Mouse (Mus musculus) C2C12 (cell line): Measurements from ENCODE around the gene Syn3. TPM values are rescaled to one million over a fixed set of nuclear protein-coding genes. Genes with fewer than 3 reads are reported as not detected.

ENCODE experiments used
- H3K27me3 ChIP-seq: one replicate; pipeline ENCODE4 v1.6.1; 2011; ENCODE audit not compliant: control insufficient read depth, insufficient read depth, insufficient read length
- H3K36me3 ChIP-seq: one replicate; pipeline ENCODE4 v1.6.1; 2011; ENCODE audit not compliant: control insufficient read depth, insufficient read depth
- H3K4me3 ChIP-seq: one replicate; pipeline ENCODE4 v1.5.1; 2011; ENCODE audit warnings: mild to moderate bottlenecking, control low read depth; ENCODE audit not compliant: poor library complexity, insufficient read depth, severe bottlenecking
- H3K79me2 ChIP-seq: one replicate; pipeline ENCODE4 v1.6.1; 2011; ENCODE audit not compliant: control insufficient read depth, insufficient read depth
- H3K79me3 ChIP-seq: one replicate; pipeline ENCODE4 v1.6.1; 2011; ENCODE audit warnings: low read depth, control low read depth
- H3ac ChIP-seq: one replicate; pipeline ENCODE3; 2011; ENCODE audit warnings: low read depth; ENCODE audit not compliant: control insufficient read depth, insufficient read length
- CEBPB ChIP-seq: IDR thresholded peaks from one replicate; pipeline ENCODE4 v1.6.1; 2011; ENCODE audit warnings: low read depth, mild to moderate bottlenecking, control low read depth, moderate library complexity
- CTCF ChIP-seq: IDR thresholded peaks from one replicate; pipeline ENCODE4 v1.5.1; 2011; ENCODE audit not compliant: control insufficient read depth, insufficient read depth, insufficient read length
- FOSL1 ChIP-seq: IDR thresholded peaks from one replicate; pipeline ENCODE4 v1.8.0; 2011; ENCODE audit warnings: mild to moderate bottlenecking, low read length; ENCODE audit not compliant: poor library complexity, insufficient read depth, severe bottlenecking
- MAX ChIP-seq: IDR thresholded peaks from one replicate; pipeline ENCODE4 v1.6.1; 2011; ENCODE audit warnings: mild to moderate bottlenecking, control low read depth
- MYOD1 ChIP-seq: IDR thresholded peaks from one replicate; pipeline ENCODE4 v1.6.1; 2011; ENCODE audit warnings: low read depth; ENCODE audit not compliant: control insufficient read depth, insufficient read length
- MYOG ChIP-seq: IDR thresholded peaks from one replicate; pipeline ENCODE4 v1.6.1; 2011; ENCODE audit not compliant: control insufficient read depth, insufficient read length; ENCODE audit errors: extremely low read depth
- USF1 ChIP-seq: IDR thresholded peaks from one replicate; pipeline ENCODE4 v1.6.1; 2011; ENCODE audit warnings: low read depth, mild to moderate bottlenecking, control low read depth, moderate library complexity
- polyA plus RNA-seq: library from polyadenylated mRNA; unstranded; fragments of >200 nt; fragmentation: generic; extraction: Trizol; gene quantifications from one replicate; pipeline ENCODE4 v1.2.1, GENCODE M21; 2012; ENCODE audit warnings: missing spikeins

Gene Syn3
- polyA plus RNA-seq, 1 experiment, result 0.20 TPM

DNA sequence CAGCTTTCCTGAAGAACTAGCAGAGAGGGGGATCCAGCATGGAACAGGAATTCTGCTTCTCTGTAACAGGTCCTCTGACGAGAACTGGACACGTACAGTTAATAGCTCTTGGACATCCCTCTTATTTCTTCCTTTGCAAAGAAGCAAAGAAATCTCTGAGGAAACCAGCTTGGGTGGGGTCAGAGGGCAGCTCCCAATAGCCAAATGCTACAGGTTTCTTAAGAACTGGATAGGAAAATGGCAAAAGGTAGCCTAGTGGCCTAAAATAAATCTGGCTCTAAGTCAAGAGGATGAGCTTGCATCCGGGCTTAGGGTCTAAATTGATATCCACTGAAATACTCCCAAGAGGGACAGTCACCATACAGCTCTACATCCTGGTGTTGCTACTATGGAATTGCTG is 225.9 kb downstream of the Syn3 start:
- Histone ChIP-seq H3K79me3 (no peaks in the 10 kb centered on the region), H3ac (no peak overlapping the region), H3K79me2 (no peaks in the 10 kb centered on the region), H3K4me3 (no peak overlapping the region), H3K36me3 (no peaks in the 10 kb centered on the region), H3K27me3 (no peaks in the 10 kb centered on the region)
- TF ChIP-seq MYOG (no peak), FOSL1 (no peak), CEBPB (no peak), MYOD1 (no peak), CTCF (no peak), MAX (no peak), USF1 (no peak)

DNA sequence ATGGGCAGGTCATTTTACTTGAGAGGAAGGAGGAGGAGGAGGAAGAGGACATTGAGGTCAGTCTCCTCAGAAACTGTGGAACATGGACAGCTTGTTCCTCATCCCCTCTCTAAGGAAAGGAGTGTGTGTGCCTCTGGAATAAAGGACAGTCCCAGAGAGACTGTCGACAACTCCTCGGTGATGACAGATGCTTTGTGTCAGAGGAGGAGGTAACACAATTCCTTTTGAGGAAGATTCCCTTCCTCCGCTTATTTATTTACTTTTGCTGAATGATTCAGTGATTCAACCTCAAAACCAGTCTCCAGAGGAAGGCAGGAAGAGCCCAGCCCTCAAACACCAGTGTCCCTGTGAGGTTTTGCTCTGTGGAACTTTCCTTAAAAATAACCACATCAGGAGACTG is 228.4 kb downstream of the Syn3 start:
- no peaks in the 10 kb centered on the region for H3K27me3 ChIP-seq
- no peak for TF ChIP-seq MYOG
- peak; percentile 53 for TF ChIP-seq MYOD1
- peak; percentile 9 for TF ChIP-seq CEBPB
- H3K36me3 ChIP-seq, result no peaks in the 10 kb centered on the region
- H3ac ChIP-seq, result no peak overlapping the region
- H3K79me2 ChIP-seq, result no peaks in the 10 kb centered on the region
- no peak overlapping the region for H3K4me3 ChIP-seq
- no peaks in the 10 kb centered on the region for H3K79me3 ChIP-seq

DNA sequence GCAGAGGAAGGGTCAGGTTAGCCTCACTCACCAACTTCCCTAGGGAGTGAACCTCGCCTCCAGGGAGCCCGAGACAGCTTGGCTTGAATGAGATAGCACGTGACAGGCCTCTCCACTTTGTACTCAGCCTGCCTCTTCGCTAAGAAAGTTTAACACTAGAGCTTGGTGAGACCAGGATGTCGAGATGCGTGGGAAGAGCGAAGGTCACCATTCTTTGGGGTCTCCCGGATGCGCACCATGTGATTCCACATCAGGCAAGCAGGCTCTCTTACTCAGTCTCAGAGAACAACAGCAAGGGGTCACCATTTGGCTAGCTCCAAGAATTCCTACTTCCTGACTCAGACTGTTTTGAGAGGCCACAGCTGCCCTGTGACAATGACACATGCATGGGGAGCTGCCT is 234.1 kb downstream of the Syn3 start:
- no peak overlapping the region for H3ac ChIP-seq
- H3K79me3 ChIP-seq, result no peaks in the 10 kb centered on the region
- peak; percentile 59 for TF ChIP-seq MYOD1
- TF ChIP-seq CTCF, result no peak
- TF ChIP-seq USF1, result peak; percentile 60
- H3K79me2 ChIP-seq, result no peaks in the 10 kb centered on the region
- no peak overlapping the region for H3K4me3 ChIP-seq
- no peaks in the 10 kb centered on the region for H3K27me3 ChIP-seq
- H3K36me3 ChIP-seq, result no peaks in the 10 kb centered on the region

DNA sequence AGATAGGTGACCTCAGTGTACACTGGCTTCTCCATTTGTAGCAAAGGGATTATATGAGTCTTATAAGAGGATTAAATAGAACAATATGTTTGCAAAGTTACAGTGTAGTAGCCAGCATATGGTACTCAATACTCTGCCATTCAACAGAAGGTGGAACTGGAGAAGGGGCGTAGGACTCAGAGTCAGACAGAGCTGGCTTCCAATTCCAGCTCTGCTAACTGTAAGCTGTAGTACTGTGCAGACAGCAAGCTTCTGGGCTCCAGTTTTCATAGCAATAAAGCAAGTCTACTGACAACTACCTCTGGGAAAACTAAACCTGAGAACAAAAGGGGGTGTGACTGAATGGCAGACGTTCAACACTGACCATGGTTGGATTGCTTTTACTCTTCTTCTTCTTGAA is 237.0 kb downstream of the Syn3 start:
- no peaks in the 10 kb centered on the region for H3K79me2 ChIP-seq
- TF ChIP-seq MAX, result no peak
- TF ChIP-seq MYOD1, result no peak
- no peak for TF ChIP-seq MYOG
- no peak for TF ChIP-seq FOSL1
- no peak for TF ChIP-seq USF1
- no peak for TF ChIP-seq CTCF
- TF ChIP-seq CEBPB, result no peak
- H3ac ChIP-seq, result no peak overlapping the region
- H3K36me3 ChIP-seq, result no peaks in the 10 kb centered on the region
- no peak overlapping the region for H3K4me3 ChIP-seq
- H3K27me3 ChIP-seq, result no peaks in the 10 kb centered on the region
- no peaks in the 10 kb centered on the region for H3K79me3 ChIP-seq

DNA sequence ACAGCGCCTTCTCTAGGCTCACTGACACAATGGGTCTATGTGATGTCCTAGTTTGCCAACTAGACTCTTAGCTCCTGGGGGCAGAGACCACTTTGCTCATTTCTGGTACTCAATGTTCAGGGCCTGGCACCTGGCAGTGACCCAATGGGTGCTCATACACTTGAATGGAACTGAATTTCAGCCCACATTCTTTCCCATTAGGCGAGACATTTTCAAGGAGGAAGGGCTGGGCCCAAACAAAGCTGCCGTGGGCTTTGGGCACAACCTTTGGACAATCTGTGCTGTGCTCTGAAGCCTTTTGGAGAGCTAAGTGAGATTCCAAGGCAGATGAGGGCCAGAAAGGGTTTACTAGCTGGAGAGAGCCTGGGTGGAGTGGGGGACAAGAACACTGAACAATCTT is 239.7 kb downstream of the Syn3 start:
- TF ChIP-seq USF1 (no peak), MYOD1 (no peak), FOSL1 (no peak), MYOG (no peak), CEBPB (no peak), MAX (no peak), CTCF (no peak)
- H3K79me2 ChIP-seq, result no peaks in the 10 kb centered on the region
- no peaks in the 10 kb centered on the region for H3K27me3 ChIP-seq
- H3K79me3 ChIP-seq, result no peaks in the 10 kb centered on the region
- no peak overlapping the region for H3ac ChIP-seq
- H3K36me3 ChIP-seq, result no peaks in the 10 kb centered on the region
- no peak overlapping the region for H3K4me3 ChIP-seq

DNA sequence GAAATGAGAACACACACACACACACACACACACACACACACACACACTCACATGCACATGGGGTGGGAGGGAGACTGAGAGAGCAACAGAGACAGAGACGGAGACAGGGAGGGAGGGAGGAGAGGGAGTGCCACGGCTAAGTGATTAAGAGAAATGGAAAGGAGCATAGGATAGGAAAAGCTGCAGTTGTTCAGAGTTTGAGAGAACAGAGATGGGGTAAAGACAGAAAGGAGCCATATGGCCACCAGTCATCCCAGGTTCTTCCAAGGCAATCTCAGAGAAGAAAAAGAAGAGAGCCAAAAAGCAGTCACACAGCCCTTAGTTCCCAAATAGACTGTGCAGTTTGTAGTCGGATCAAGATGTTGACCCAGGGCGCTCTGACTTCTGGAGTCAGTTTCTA is 240.7 kb downstream of the Syn3 start:
- TF ChIP-seq MAX (no peak), MYOD1 (no peak), USF1 (no peak), MYOG (no peak), FOSL1 (no peak), CTCF (no peak), CEBPB (no peak)
- Histone ChIP-seq H3K79me3 (no peaks in the 10 kb centered on the region), H3K4me3 (no peak overlapping the region), H3ac (no peak overlapping the region), H3K36me3 (no peaks in the 10 kb centered on the region), H3K79me2 (no peaks in the 10 kb centered on the region), H3K27me3 (no peaks in the 10 kb centered on the region)

DNA sequence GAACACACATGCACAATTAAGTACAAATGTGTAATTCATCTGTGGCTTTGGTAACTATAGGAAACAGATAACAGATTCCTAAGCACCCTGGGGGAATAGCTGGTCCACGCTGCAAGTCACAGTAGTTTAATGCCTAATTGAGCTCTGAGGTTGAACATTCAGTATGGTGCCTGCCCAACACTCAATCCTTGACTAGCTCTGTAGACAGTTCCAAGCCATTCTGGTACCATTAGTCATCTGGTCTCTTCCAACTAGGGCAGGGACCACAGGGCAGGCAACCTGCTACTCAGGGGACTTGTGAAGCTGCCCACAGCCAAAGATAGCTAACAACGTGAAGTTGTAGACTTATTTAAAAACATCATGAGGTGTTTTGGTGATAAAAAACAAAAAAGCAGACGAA is 241.7 kb downstream of the Syn3 start:
- Histone ChIP-seq H3K27me3 (no peaks in the 10 kb centered on the region), H3K4me3 (no peak overlapping the region), H3K79me2 (no peaks in the 10 kb centered on the region), H3ac (no peak overlapping the region), H3K79me3 (no peaks in the 10 kb centered on the region), H3K36me3 (no peaks in the 10 kb centered on the region)
- TF ChIP-seq CTCF (no peak), FOSL1 (no peak), USF1 (no peak), MYOD1 (no peak), MYOG (no peak), MAX (no peak)
